Mouse (Mus musculus): ENCODE results near the gene Prss28.

GRCm38 (mm10) chr17:25308346-25308745, at the start of gene Prss28:
- TF ChIP-seq CTCF (IDR thresholded peaks at IDR 0.05; ENCODE audit: low read depth, low read length) (no peak), POLR2A (IDR thresholded peaks at IDR 0.05; ENCODE audit: borderline replicate concordance, low read depth, low read length) (no peak)

All from bone marrow macrophage, adult 2 months (primary cell).